Mouse (Mus musculus) lung, postnatal 36 days (tissue): ENCODE measurements around the gene Lrrc36.

ENCODE experiments used
- DNase-seq: peaks from one replicate; pipeline ENCODE4 v3.0.0; 2022; ENCODE audit warnings: mixed read lengths

The Lrrc36 gene

GRCm38 (mm10) chr8:105468002-105468720, 54.8 kb downstream of the Lrrc36 start:
- DNase-seq: no peak

- peak; percentile 85 for DNase-seq
Measured at GRCm38 (mm10) chr8:105469041-105469695, 55.8 kb downstream of the Lrrc36 start.

- DNase-seq: no peak
Measured at GRCm38 (mm10) chr8:105469816-105470215, 56.4 kb downstream of the Lrrc36 start.

- DNase-seq: no peak
Measured at GRCm38 (mm10) chr8:105470262-105470661, 56.9 kb downstream of the Lrrc36 start.

- DNase-seq: no peak
Measured at GRCm38 (mm10) chr8:105470681-105471313, 57.4 kb downstream of the Lrrc36 start.

GRCm38 (mm10) chr8:105471314-105472015, 58.1 kb downstream of the Lrrc36 start, which contains the start of gene Tppp3:
TSS of gene Tppp3 (minus strand) at chr8:105471526.
- DNase-seq: peak; percentile 98

GRCm38 (mm10) chr8:105472414-105472932, 59.1 kb downstream of the Lrrc36 start:
- no peak for DNase-seq

GRCm38 (mm10) chr8:105472983-105473382, 59.6 kb downstream of the Lrrc36 start:
- DNase-seq: no peak

GRCm38 (mm10) chr8:105473816-105474606, 60.6 kb downstream of the Lrrc36 start:
- peak; percentile 83 for DNase-seq

- peak; percentile 58 for DNase-seq
Measured at GRCm38 (mm10) chr8:105474680-105475079, 61.3 kb downstream of the Lrrc36 start.

GRCm38 (mm10) chr8:105475254-105475653, 61.9 kb downstream of the Lrrc36 start:
- DNase-seq: no peak

- DNase-seq: no peak
Measured at GRCm38 (mm10) chr8:105475742-105476141, 62.4 kb downstream of the Lrrc36 start.

GRCm38 (mm10) chr8:105476161-105476560, 62.8 kb downstream of the Lrrc36 start:
- DNase-seq: no peak

GRCm38 (mm10) chr8:105476628-105477413, 63.5 kb downstream of the Lrrc36 start:
- peak; percentile 84 for DNase-seq

GRCm38 (mm10) chr8:105477792-105478191, 64.4 kb downstream of the Lrrc36 start:
- DNase-seq: no peak

- no peak for DNase-seq
Measured at GRCm38 (mm10) chr8:105481013-105481412, 67.6 kb downstream of the Lrrc36 start.

- peak; percentile 62 for DNase-seq
Measured at GRCm38 (mm10) chr8:105481453-105481852, 68.1 kb downstream of the Lrrc36 start.

- no peak for DNase-seq
Measured at GRCm38 (mm10) chr8:105482123-105482522, 68.8 kb downstream of the Lrrc36 start.

- peak; percentile 66 for DNase-seq
Measured at GRCm38 (mm10) chr8:105483212-105484029, 70.0 kb downstream of the Lrrc36 start.

- DNase-seq: no peak
Measured at GRCm38 (mm10) chr8:105484030-105484368, 70.6 kb downstream of the Lrrc36 start.
